Mouse (Mus musculus) kidney, embryonic 15.5 days (tissue): ENCODE data around the gene Fbln5. TPM values are rescaled to one million over a fixed set of nuclear protein-coding genes. Genes with fewer than 3 reads are reported as not detected.
A peak's percentile ranks its signal among the peaks of the same experiment; 100 is the strongest.

ENCODE experiments used
- ATAC-seq: fragments of 200-750 bp; cut with Nextera tagmentation; replicated peaks from 2 replicates; pipeline ENCODE4 v1.8.0; 2017; ENCODE audit warnings: moderate TSS enrichment; ENCODE audit not compliant: low FRiP score
- H3K27ac ChIP-seq: fragments of 300-500 bp; sonication (generic); 2 replicates; pipeline ENCODE4 v1.5.1; 2015; ENCODE audit warnings: mild to moderate bottlenecking, inconsistent platforms
- H3K27me3 ChIP-seq: fragments of 300-500 bp; sonication (generic); 2 replicates; pipeline ENCODE4 v1.6.1; 2015; ENCODE audit warnings: inconsistent platforms
- H3K36me3 ChIP-seq: fragments of 300-500 bp; sonication (generic); 2 replicates; pipeline ENCODE4 v1.6.1; 2015; ENCODE audit warnings: inconsistent platforms
- H3K4me1 ChIP-seq: fragments of 300-500 bp; sonication (generic); 2 replicates; pipeline ENCODE4 v1.6.1; 2015; ENCODE audit warnings: inconsistent platforms
- H3K4me2 ChIP-seq: fragments of 300-500 bp; sonication (generic); 2 replicates; pipeline ENCODE4 v1.6.1; 2015; ENCODE audit warnings: moderate library complexity, mild to moderate bottlenecking, inconsistent platforms
- H3K4me3 ChIP-seq: fragments of 300-500 bp; sonication (generic); replicated peaks from 2 replicates; pipeline ENCODE4 v1.5.1; 2015; ENCODE audit warnings: mild to moderate bottlenecking, inconsistent platforms
- H3K9ac ChIP-seq: fragments of 300-500 bp; sonication (generic); 2 replicates; pipeline ENCODE4 v1.6.1; 2015; ENCODE audit warnings: mild to moderate bottlenecking, inconsistent platforms
- H3K9me3 ChIP-seq: fragments of 300-500 bp; sonication (generic); replicated peaks from 2 replicates; pipeline ENCODE4 v1.6.1; 2016; ENCODE audit warnings: inconsistent platforms
- WGBS: fragments of 180-500 bp; shearing (Covaris S2); methylation state at CpG from one replicate; pipeline ENCODE4 v1.1.7; 2015; ENCODE audit warnings: mixed read lengths; 5-methylcytosine and 5-hydroxymethylcytosine counted together
- polyA plus RNA-seq: library from polyadenylated mRNA; unstranded; fragments of >200 nt; fragmentation: Nextera tagmentation; extraction: Ambion mirVana; gene quantifications from 2 replicates; pipeline ENCODE4 v1.2.1, GENCODE M21; 2015

Gene Fbln5
- polyA plus RNA-seq, 1 experiment from 2014 or later: 112 TPM

- Histone ChIP-seq H3K36me3 (no peaks in the 10 kb centered on the region), H3K4me2 (no peak overlapping the region), H3K27me3 (no peaks in the 10 kb centered on the region), H3K27ac (no peak overlapping the region), H3K4me1 (peaks cover 8% of the 10 kb centered on the region), H3K9ac (no peak overlapping the region), H3K9me3 (no peaks in the 10 kb centered on the region), H3K4me3 (no peak overlapping the region)
- WGBS: 43% methylated on average over 2 of the region's 2 CpGs
- ATAC-seq: no peak
Measured at GRCm38 (mm10) chr12:101740486-101740885, 78.4 kb downstream of the Fbln5 start.

- Histone ChIP-seq H3K4me3 (no peak overlapping the region), H3K36me3 (no peaks in the 10 kb centered on the region), H3K9ac (no peak overlapping the region), H3K9me3 (no peaks in the 10 kb centered on the region), H3K27me3 (no peaks in the 10 kb centered on the region), H3K4me2 (no peak overlapping the region), H3K27ac (no peak overlapping the region), H3K4me1 (peaks cover 8% of the 10 kb centered on the region)
- no peak for ATAC-seq
- WGBS: 9% methylated on average over 2 of the region's 2 CpGs
Measured at GRCm38 (mm10) chr12:101740045-101740444, 78.8 kb downstream of the Fbln5 start.

GRCm38 (mm10) chr12:101718755-101719150, 100.1 kb downstream of the Fbln5 start:
- Histone ChIP-seq H3K9ac (peak overlapping the region; percentile 48), H3K27ac (no peak overlapping the region)

GRCm38 (mm10) chr12:101718054-101718754, 100.7 kb downstream of the Fbln5 start, which contains the start of gene Tc2n:
Gene Tc2n (minus strand): TSS chr12:101718523.
- WGBS: under 1% methylated on average over 72 of the region's 75 CpGs
- peak; percentile 100 for ATAC-seq
- Histone ChIP-seq H3K36me3 (no peaks in the 10 kb centered on the region), H3K27me3 (peaks cover 19% of the 10 kb centered on the region), H3K4me1 (peaks cover 10% of the 10 kb centered on the region; the same call in 1 of the 2 replicates), H3K27ac (no peak within 1 kb of the TSS), H3K9ac (peak within 1 kb of the TSS; percentile 48), H3K4me3 (peak within 1 kb of the TSS; percentile 72), H3K9me3 (no peaks in the 10 kb centered on the region), H3K4me2 (peak within 1 kb of the TSS; percentile 99)

More at GRCm38 (mm10) chr12:101718755-101719150, 100.1 kb downstream of the Fbln5 start:
- Histone ChIP-seq H3K27me3 (peaks cover 19% of the 10 kb centered on the region), H3K4me1 (peaks cover 10% of the 10 kb centered on the region; the same call in 1 of the 2 replicates), H3K36me3 (no peaks in the 10 kb centered on the region), H3K9me3 (no peaks in the 10 kb centered on the region), H3K4me3 (peak overlapping the region; percentile 72), H3K4me2 (peak overlapping the region; percentile 99)
- ATAC-seq: peak; percentile 88
- under 1% methylated on average over 9 of the region's 9 CpGs for WGBS

GRCm38 (mm10) chr12:101699176-101699575, 119.7 kb downstream of the Fbln5 start:
- WGBS: 81% methylated on average over 3 of the region's 3 CpGs
- H3K4me3 ChIP-seq: no peak overlapping the region
- no peak overlapping the region for H3K4me2 ChIP-seq
- no peak overlapping the region for H3K27ac ChIP-seq
- no peak overlapping the region for H3K9ac ChIP-seq
- no peaks in the 10 kb centered on the region for H3K9me3 ChIP-seq
- no peaks in the 10 kb centered on the region for H3K4me1 ChIP-seq
- ATAC-seq: no peak
- H3K36me3 ChIP-seq: no peaks in the 10 kb centered on the region
- H3K27me3 ChIP-seq: no peaks in the 10 kb centered on the region

Other genes starting within 250 kb of the Fbln5 start
- gene Tc2n, start 100.5 kb downstream of the Fbln5 start, polyA plus RNA-seq: 0.60 and 0.78 TPM in 2 replicates
- gene Trip11, start 94.2 kb upstream of the Fbln5 start, polyA plus RNA-seq: 22.6 and 26.7 TPM in 2 replicates
- 11.7 and 14.9 TPM in 2 replicates for gene Atxn3, start 139.2 kb upstream of the Fbln5 start, polyA plus RNA-seq
- gene Cpsf2, start 156.9 kb upstream of the Fbln5 start, polyA plus RNA-seq: 29.5 and 30.9 TPM in 2 replicates